Mouse (Mus musculus): ENCODE measurements around the gene Olfr204. TPM values are rescaled to one million over a fixed set of nuclear protein-coding genes. Genes with fewer than 3 reads are reported as not detected.
"Not testable (repeated sequence)": the region's sequence is repeated elsewhere in the genome, so short reads cannot be mapped to it uniquely, and the experiment has no call there.

Gene Olfr204
- polyA plus RNA-seq (2015; fragmentation: Nextera tagmentation; extraction: Ambion mirVana), result not detected in 2 replicates

- H3K4me2 ChIP-seq (ENCODE audit: low read depth, low read length), result no peak within 1 kb of the TSS
- H3K36me3 ChIP-seq (ENCODE audit: control insufficient read depth, insufficient read depth, low read length), result no peaks in the 10 kb centered on the region
- H3K4me1 ChIP-seq (ENCODE audit: control insufficient read depth, insufficient read depth, low read length), result no peaks in the 10 kb centered on the region
- no peak within 1 kb of the TSS for H3K27ac ChIP-seq (ENCODE audit: low read length)
- ATAC-seq (ENCODE audit: insufficient read depth, low FRiP score), result no peak
- H3K9ac ChIP-seq (ENCODE audit: low read length), result no peak within 1 kb of the TSS
- H3K9me3 ChIP-seq (replicated peaks; ENCODE audit: control insufficient read depth, low read length), result no peaks in the 10 kb centered on the region
- H3K4me3 ChIP-seq (replicated peaks; ENCODE audit: low read length), result no peak within 1 kb of the TSS
- no peaks in the 10 kb centered on the region for H3K27me3 ChIP-seq (ENCODE audit: control insufficient read depth, insufficient read depth, low read length)
Observed at GRCm38 (mm10) chr16:59318148-59318547, at the start of gene Olfr204. Gene Olfr204, minus strand, starts transcription at chr16:59318248.

GRCm38 (mm10) chr16:59363893-59364292 lies 45.8 kb upstream of the Olfr204 start, which contains the start of gene Olfr209:
Gene Olfr209, minus strand, starts transcription at chr16:59363993.
- Histone ChIP-seq H3K27me3 (ENCODE audit: control insufficient read depth, insufficient read depth, low read length) (no peaks in the 10 kb centered on the region), H3K27ac (ENCODE audit: low read length) (no peak within 1 kb of the TSS), H3K36me3 (ENCODE audit: control insufficient read depth, insufficient read depth, low read length) (no peaks in the 10 kb centered on the region), H3K4me2 (ENCODE audit: low read depth, low read length) (no peak within 1 kb of the TSS), H3K9ac (ENCODE audit: low read length) (no peak within 1 kb of the TSS), H3K4me1 (ENCODE audit: control insufficient read depth, insufficient read depth, low read length) (no peaks in the 10 kb centered on the region), H3K4me3 (replicated peaks; ENCODE audit: low read length) (no peak within 1 kb of the TSS), H3K9me3 (replicated peaks; ENCODE audit: control insufficient read depth, low read length) (no peaks in the 10 kb centered on the region)
- ATAC-seq (ENCODE audit: insufficient read depth, low FRiP score), result no peak
- 73% methylated on average over 2 of the region's 2 CpGs for WGBS

- Histone ChIP-seq H3K4me3 (replicated peaks; ENCODE audit: low read length) (no peak within 1 kb of the TSS), H3K4me1 (ENCODE audit: control insufficient read depth, insufficient read depth, low read length) (no peaks in the 10 kb centered on the region), H3K9me3 (replicated peaks; ENCODE audit: control insufficient read depth, low read length) (no peaks in the 10 kb centered on the region), H3K9ac (ENCODE audit: low read length) (no peak within 1 kb of the TSS), H3K4me2 (ENCODE audit: low read depth, low read length) (no peak within 1 kb of the TSS), H3K27ac (ENCODE audit: low read length) (no peak within 1 kb of the TSS), H3K36me3 (ENCODE audit: control insufficient read depth, insufficient read depth, low read length) (no peaks in the 10 kb centered on the region), H3K27me3 (ENCODE audit: control insufficient read depth, insufficient read depth, low read length) (no peaks in the 10 kb centered on the region)
- ATAC-seq (ENCODE audit: insufficient read depth, low FRiP score), result no peak
- 80% methylated on average over 1 of the region's 1 CpGs for WGBS
Observed at GRCm38 (mm10) chr16:59349146-59349545, 31.1 kb upstream of the Olfr204 start, which contains the start of gene Olfr206. Gene Olfr206, minus strand, starts transcription at chr16:59349246.

- no peak within 1 kb of the TSS for H3K4me3 ChIP-seq (replicated peaks; ENCODE audit: low read length)
- H3K9me3 ChIP-seq (replicated peaks; ENCODE audit: control insufficient read depth, low read length), result no peaks in the 10 kb centered on the region
- H3K36me3 ChIP-seq (ENCODE audit: control insufficient read depth, insufficient read depth, low read length), result no peaks in the 10 kb centered on the region
- H3K27me3 ChIP-seq (ENCODE audit: control insufficient read depth, insufficient read depth, low read length), result no peaks in the 10 kb centered on the region
- H3K9ac ChIP-seq (ENCODE audit: low read length), result no peak within 1 kb of the TSS
- ATAC-seq (ENCODE audit: insufficient read depth, low FRiP score), result no peak
- H3K4me2 ChIP-seq (ENCODE audit: low read depth, low read length), result no peak within 1 kb of the TSS
- H3K4me1 ChIP-seq (ENCODE audit: control insufficient read depth, insufficient read depth, low read length), result no peaks in the 10 kb centered on the region
- no peak within 1 kb of the TSS for H3K27ac ChIP-seq (ENCODE audit: low read length)
Observed at GRCm38 (mm10) chr16:59331038-59331437, 13.0 kb upstream of the Olfr204 start, which contains the start of gene Olfr205. Gene Olfr205, minus strand, starts transcription at chr16:59331138.

GRCm38 (mm10) chr16:59323262-59323661 lies 5.2 kb upstream of the Olfr204 start:
- not testable (repeated sequence) for H3K9ac ChIP-seq (ENCODE audit: low read length); H3K4me2 ChIP-seq (ENCODE audit: low read depth, low read length); H3K27me3 ChIP-seq (ENCODE audit: control insufficient read depth, insufficient read depth, low read length); H3K27ac ChIP-seq (ENCODE audit: low read length); H3K4me1 ChIP-seq (ENCODE audit: control insufficient read depth, insufficient read depth, low read length); H3K36me3 ChIP-seq (ENCODE audit: control insufficient read depth, insufficient read depth, low read length); H3K9me3 ChIP-seq (replicated peaks; ENCODE audit: control insufficient read depth, low read length); H3K4me3 ChIP-seq (replicated peaks; ENCODE audit: low read length); ATAC-seq (ENCODE audit: insufficient read depth, low FRiP score)
- WGBS, result 48% methylated on average over 1 of the region's 1 CpGs

GRCm38 (mm10) chr16:59298581-59298980 lies 19.5 kb downstream of the Olfr204 start, which contains the start of gene Olfr203:
Gene Olfr203, plus strand, starts transcription at chr16:59298881.
- ATAC-seq (ENCODE audit: insufficient read depth, low FRiP score), result no peak
- WGBS, result 85% methylated on average over 2 of the region's 2 CpGs
- Histone ChIP-seq H3K9me3 (replicated peaks; ENCODE audit: control insufficient read depth, low read length) (no peaks in the 10 kb centered on the region), H3K4me2 (ENCODE audit: low read depth, low read length) (no peak within 1 kb of the TSS), H3K4me1 (ENCODE audit: control insufficient read depth, insufficient read depth, low read length) (no peaks in the 10 kb centered on the region), H3K27ac (ENCODE audit: low read length) (no peak within 1 kb of the TSS), H3K9ac (ENCODE audit: low read length) (no peak within 1 kb of the TSS), H3K36me3 (ENCODE audit: control insufficient read depth, insufficient read depth, low read length) (no peaks in the 10 kb centered on the region), H3K4me3 (replicated peaks; ENCODE audit: low read length) (no peak within 1 kb of the TSS), H3K27me3 (ENCODE audit: control insufficient read depth, insufficient read depth, low read length) (no peaks in the 10 kb centered on the region)

GRCm38 (mm10) chr16:59287576-59287975 lies 30.5 kb downstream of the Olfr204 start:
- 76% methylated on average over 9 of the region's 9 CpGs for WGBS
- not testable (repeated sequence) for H3K9me3 ChIP-seq (replicated peaks; ENCODE audit: control insufficient read depth, low read length); H3K27ac ChIP-seq (ENCODE audit: low read length); H3K4me1 ChIP-seq (ENCODE audit: control insufficient read depth, insufficient read depth, low read length); H3K4me2 ChIP-seq (ENCODE audit: low read depth, low read length); H3K9ac ChIP-seq (ENCODE audit: low read length); ATAC-seq (ENCODE audit: insufficient read depth, low FRiP score); H3K27me3 ChIP-seq (ENCODE audit: control insufficient read depth, insufficient read depth, low read length); H3K4me3 ChIP-seq (replicated peaks; ENCODE audit: low read length); H3K36me3 ChIP-seq (ENCODE audit: control insufficient read depth, insufficient read depth, low read length)

- Histone ChIP-seq H3K9ac (ENCODE audit: low read length) (no peak within 1 kb of the TSS), H3K9me3 (replicated peaks; ENCODE audit: control insufficient read depth, low read length) (no peaks in the 10 kb centered on the region), H3K27ac (ENCODE audit: low read length) (no peak within 1 kb of the TSS), H3K4me1 (ENCODE audit: control insufficient read depth, insufficient read depth, low read length) (no peaks in the 10 kb centered on the region), H3K36me3 (ENCODE audit: control insufficient read depth, insufficient read depth, low read length) (no peaks in the 10 kb centered on the region), H3K4me2 (ENCODE audit: low read depth, low read length) (no peak within 1 kb of the TSS), H3K27me3 (ENCODE audit: control insufficient read depth, insufficient read depth, low read length) (no peaks in the 10 kb centered on the region), H3K4me3 (replicated peaks; ENCODE audit: low read length) (no peak within 1 kb of the TSS)
- WGBS, result 80% methylated on average over 1 of the region's 1 CpGs
- ATAC-seq (ENCODE audit: insufficient read depth, low FRiP score), result no peak
Observed at GRCm38 (mm10) chr16:59286693-59287092, 31.4 kb downstream of the Olfr204 start, which contains the start of gene Olfr202. Gene Olfr202, minus strand, starts transcription at chr16:59286793.

- Histone ChIP-seq H3K9me3 (replicated peaks; ENCODE audit: control insufficient read depth, low read length) (no peaks in the 10 kb centered on the region), H3K4me2 (ENCODE audit: low read depth, low read length) (no peak overlapping the region), H3K36me3 (ENCODE audit: control insufficient read depth, insufficient read depth, low read length) (no peaks in the 10 kb centered on the region), H3K27ac (ENCODE audit: low read length) (no peak overlapping the region), H3K9ac (ENCODE audit: low read length) (no peak overlapping the region), H3K27me3 (ENCODE audit: control insufficient read depth, insufficient read depth, low read length) (no peaks in the 10 kb centered on the region), H3K4me1 (ENCODE audit: control insufficient read depth, insufficient read depth, low read length) (no peaks in the 10 kb centered on the region), H3K4me3 (replicated peaks; ENCODE audit: low read length) (no peak overlapping the region)
- no peak for ATAC-seq (ENCODE audit: insufficient read depth, low FRiP score)
- 55% methylated on average over 1 of the region's 1 CpGs for WGBS
Observed at GRCm38 (mm10) chr16:59283476-59283875, 34.6 kb downstream of the Olfr204 start.

All from stomach, embryonic 16.5 days (tissue).